Mouse (Mus musculus) embryonic facial prominence, embryonic 12.5 days (tissue): ENCODE measurements around the gene Abhd11. TPM values are rescaled to one million over a fixed set of nuclear protein-coding genes. Genes with fewer than 3 reads are reported as not detected.
A peak's percentile ranks its signal among the peaks of the same experiment; 100 is the strongest.

Experiments
- ATAC-seq: fragments of 200-750 bp; cut with Nextera tagmentation; 2 replicates; pipeline ENCODE4 v1.8.0; 2017; ENCODE audit not compliant: insufficient number of reproducible peaks, insufficient read depth, low FRiP score, low TSS enrichment
- H3K27ac ChIP-seq: fragments of 300-500 bp; sonication (generic); 2 replicates; pipeline ENCODE4 v1.5.1; 2016; ENCODE audit warnings: mild to moderate bottlenecking
- H3K27me3 ChIP-seq: fragments of 300-500 bp; sonication (generic); 2 replicates; pipeline ENCODE4 v1.6.1; 2016; ENCODE audit warnings: mild to moderate bottlenecking, moderate library complexity
- H3K36me3 ChIP-seq: fragments of 300-500 bp; sonication (generic); 2 replicates; pipeline ENCODE4 v1.6.1; 2016; ENCODE audit warnings: mild to moderate bottlenecking
- H3K4me1 ChIP-seq: fragments of 300-500 bp; sonication (generic); 2 replicates; pipeline ENCODE4 v1.6.1; 2016
- H3K4me2 ChIP-seq: fragments of 300-500 bp; sonication (generic); replicated peaks from 2 replicates; pipeline ENCODE4 v1.6.1; 2016; ENCODE audit warnings: mild to moderate bottlenecking, moderate library complexity
- H3K4me3 ChIP-seq: fragments of 300-500 bp; sonication (generic); 2 replicates; pipeline ENCODE4 v1.5.1; 2016; ENCODE audit warnings: mild to moderate bottlenecking
- H3K9ac ChIP-seq: fragments of 300-500 bp; sonication (generic); 2 replicates; pipeline ENCODE4 v1.6.1; 2016; ENCODE audit warnings: mild to moderate bottlenecking, moderate library complexity
- H3K9me3 ChIP-seq: fragments of 300-500 bp; sonication (generic); 2 replicates; pipeline ENCODE4 v1.6.1; 2016; ENCODE audit warnings: mild to moderate bottlenecking, moderate library complexity
- WGBS: fragments of 180-500 bp; shearing (Covaris S2); methylation state at CpG from one replicate; pipeline ENCODE4 v1.1.7; 2016; 5-methylcytosine and 5-hydroxymethylcytosine counted together
- polyA plus RNA-seq: library from polyadenylated mRNA; unstranded; fragments of >200 nt; fragmentation: Nextera tagmentation; extraction: Ambion mirVana; gene quantifications from 2 replicates; pipeline ENCODE4 v1.2.1, GENCODE M21; 2016

The Abhd11 gene
- polyA plus RNA-seq, 1 experiment from 2014 or later: 51.9 TPM

GRCm38 (mm10) chr5:134989741-134990140 lies 19.2 kb upstream of the Abhd11 start:
- H3K9ac ChIP-seq: no peak overlapping the region
- H3K9me3 ChIP-seq: no peaks in the 10 kb centered on the region
- peaks cover 17% of the 10 kb centered on the region for H3K4me1 ChIP-seq
- peaks cover 42% of the 10 kb centered on the region for H3K27me3 ChIP-seq
- no peak overlapping the region for H3K27ac ChIP-seq
- ATAC-seq: no peak
- H3K4me3 ChIP-seq: no peak overlapping the region
- H3K4me2 ChIP-seq: no peak overlapping the region
- H3K36me3 ChIP-seq: no peaks in the 10 kb centered on the region
- 29% methylated on average over 6 of the region's 6 CpGs for WGBS

GRCm38 (mm10) chr5:134992566-134992965 lies 16.4 kb upstream of the Abhd11 start:
- WGBS: 86% methylated on average over 5 of the region's 5 CpGs
- no peak overlapping the region for H3K4me3 ChIP-seq
- ATAC-seq: no peak

GRCm38 (mm10) chr5:134998359-134998758 lies 10.6 kb upstream of the Abhd11 start:
- H3K4me2 ChIP-seq: no peak overlapping the region
- no peaks in the 10 kb centered on the region for H3K9me3 ChIP-seq
- no peak overlapping the region for H3K9ac ChIP-seq
- no peaks in the 10 kb centered on the region for H3K27me3 ChIP-seq
- H3K27ac ChIP-seq: peak overlapping the region; percentile 73; the same call in 1 of the 2 replicates
- H3K36me3 ChIP-seq: no peaks in the 10 kb centered on the region
- no peak overlapping the region for H3K4me3 ChIP-seq
- ATAC-seq: no peak
- H3K4me1 ChIP-seq: peaks cover 11% of the 10 kb centered on the region
- 57% methylated on average over 6 of the region's 6 CpGs for WGBS

More at GRCm38 (mm10) chr5:134992566-134992965, 16.4 kb upstream of the Abhd11 start:
- Histone ChIP-seq H3K36me3 (no peaks in the 10 kb centered on the region), H3K27me3 (peaks cover 14% of the 10 kb centered on the region), H3K27ac (no peak overlapping the region), H3K9me3 (no peaks in the 10 kb centered on the region), H3K9ac (no peak overlapping the region), H3K4me2 (no peak overlapping the region), H3K4me1 (no peaks in the 10 kb centered on the region)

- no peaks in the 10 kb centered on the region for H3K27me3 ChIP-seq
- H3K27ac ChIP-seq: no peak overlapping the region
- H3K9ac ChIP-seq: no peak overlapping the region
- H3K4me3 ChIP-seq: no peak overlapping the region
- H3K36me3 ChIP-seq: no peaks in the 10 kb centered on the region
- no peak for ATAC-seq
- no peaks in the 10 kb centered on the region for H3K9me3 ChIP-seq
- WGBS: 85% methylated on average over 4 of the region's 4 CpGs
- peaks cover 11% of the 10 kb centered on the region for H3K4me1 ChIP-seq
- H3K4me2 ChIP-seq: no peak overlapping the region
These were observed 9.2 kb upstream of the Abhd11 start for GRCm38 (mm10) chr5:134999797-135000196.

- H3K9ac ChIP-seq: no peak overlapping the region
- no peaks in the 10 kb centered on the region for H3K9me3 ChIP-seq
- peaks cover 11% of the 10 kb centered on the region for H3K4me1 ChIP-seq
- H3K27me3 ChIP-seq: no peaks in the 10 kb centered on the region
- no peak overlapping the region for H3K4me3 ChIP-seq
- peak overlapping the region; percentile 37 for H3K4me2 ChIP-seq
- no peak for ATAC-seq
- H3K36me3 ChIP-seq: no peaks in the 10 kb centered on the region
- whole genome bisulfite sequencing: 43% methylated on average over 16 of the region's 16 CpGs
- peak overlapping the region; percentile 37 for H3K27ac ChIP-seq
These were observed 8.2 kb upstream of the Abhd11 start for GRCm38 (mm10) chr5:135000751-135001150.

GRCm38 (mm10) chr5:135001309-135001708 lies 7.6 kb upstream of the Abhd11 start:
- Histone ChIP-seq H3K9ac (no peak overlapping the region), H3K36me3 (no peaks in the 10 kb centered on the region)
- peak; percentile 61 for ATAC-seq

GRCm38 (mm10) chr5:135002151-135002550 lies 6.8 kb upstream of the Abhd11 start:
- no peak overlapping the region for H3K9ac ChIP-seq
- no peaks in the 10 kb centered on the region for H3K36me3 ChIP-seq
- no peak overlapping the region for H3K4me2 ChIP-seq
- no peaks in the 10 kb centered on the region for H3K9me3 ChIP-seq
- no peak overlapping the region for H3K27ac ChIP-seq
- WGBS: 57% methylated on average over 5 of the region's 5 CpGs
- peaks cover 11% of the 10 kb centered on the region for H3K4me1 ChIP-seq
- no peak for ATAC-seq
- no peak overlapping the region for H3K4me3 ChIP-seq
- no peaks in the 10 kb centered on the region for H3K27me3 ChIP-seq

More at GRCm38 (mm10) chr5:135001309-135001708, 7.6 kb upstream of the Abhd11 start:
- WGBS: 4% methylated on average over 14 of the region's 14 CpGs
- Histone ChIP-seq H3K4me1 (peaks cover 11% of the 10 kb centered on the region), H3K9me3 (no peaks in the 10 kb centered on the region), H3K27me3 (no peaks in the 10 kb centered on the region), H3K4me2 (peak overlapping the region; percentile 37), H3K27ac (peak overlapping the region; percentile 37; the same call in 1 of the 2 replicates), H3K4me3 (no peak overlapping the region)

- H3K36me3 ChIP-seq: no peaks in the 10 kb centered on the region
- H3K4me3 ChIP-seq: peak overlapping the region; percentile 58
- WGBS: 33% methylated on average over 16 of the region's 16 CpGs
- H3K4me2 ChIP-seq: peak overlapping the region; percentile 77
- H3K9ac ChIP-seq: peak overlapping the region; percentile 74
- no peak for ATAC-seq
- H3K4me1 ChIP-seq: peaks cover 28% of the 10 kb centered on the region
- no peaks in the 10 kb centered on the region for H3K9me3 ChIP-seq
- H3K27ac ChIP-seq: peak overlapping the region; percentile 97
- no peaks in the 10 kb centered on the region for H3K27me3 ChIP-seq
These were observed 965 bp upstream of the Abhd11 start for GRCm38 (mm10) chr5:135007802-135008571.

GRCm38 (mm10) chr5:135009590-135010319 lies 803 bp downstream of the Abhd11 start:
- Histone ChIP-seq H3K4me1 (peaks cover 29% of the 10 kb centered on the region), H3K9me3 (no peaks in the 10 kb centered on the region), H3K27ac (peak overlapping the region; percentile 97), H3K9ac (peak overlapping the region; percentile 58), H3K4me2 (peak overlapping the region; percentile 77), H3K27me3 (no peaks in the 10 kb centered on the region), H3K36me3 (no peaks in the 10 kb centered on the region), H3K4me3 (peak overlapping the region; percentile 58)
- ATAC-seq: peak; percentile 78
- WGBS: 1% methylated on average over 37 of the region's 37 CpGs

GRCm38 (mm10) chr5:135010320-135010709 lies 1.4 kb downstream of the Abhd11 start:
- WGBS: 65% methylated on average over 7 of the region's 7 CpGs
- Histone ChIP-seq H3K27me3 (no peaks in the 10 kb centered on the region), H3K4me2 (peak overlapping the region; percentile 77), H3K36me3 (no peaks in the 10 kb centered on the region), H3K27ac (peak overlapping the region; percentile 97), H3K4me3 (peak overlapping the region; percentile 58), H3K4me1 (peaks cover 29% of the 10 kb centered on the region), H3K9ac (peak overlapping the region; percentile 58; the same call in 1 of the 2 replicates), H3K9me3 (no peaks in the 10 kb centered on the region)
- no peak for ATAC-seq

- 88% methylated on average over 25 of the region's 25 CpGs for WGBS
- Histone ChIP-seq H3K4me2 (peak overlapping the region; percentile 77), H3K4me1 (peaks cover 29% of the 10 kb centered on the region)
These were observed 2.1 kb downstream of the Abhd11 start for GRCm38 (mm10) chr5:135010841-135011743.

More at GRCm38 (mm10) chr5:135010841-135011743, 2.1 kb downstream of the Abhd11 start:
- no peaks in the 10 kb centered on the region for H3K9me3 ChIP-seq
- peak overlapping the region; percentile 58; the same call in 1 of the 2 replicates for H3K9ac ChIP-seq
- H3K27me3 ChIP-seq: no peaks in the 10 kb centered on the region
- H3K36me3 ChIP-seq: no peaks in the 10 kb centered on the region
- no peak overlapping the region for H3K27ac ChIP-seq
- H3K4me3 ChIP-seq: no peak overlapping the region
- no peak for ATAC-seq
